Mouse (Mus musculus): ENCODE measurements around the gene Yap1.

The Yap1 gene

DNA sequence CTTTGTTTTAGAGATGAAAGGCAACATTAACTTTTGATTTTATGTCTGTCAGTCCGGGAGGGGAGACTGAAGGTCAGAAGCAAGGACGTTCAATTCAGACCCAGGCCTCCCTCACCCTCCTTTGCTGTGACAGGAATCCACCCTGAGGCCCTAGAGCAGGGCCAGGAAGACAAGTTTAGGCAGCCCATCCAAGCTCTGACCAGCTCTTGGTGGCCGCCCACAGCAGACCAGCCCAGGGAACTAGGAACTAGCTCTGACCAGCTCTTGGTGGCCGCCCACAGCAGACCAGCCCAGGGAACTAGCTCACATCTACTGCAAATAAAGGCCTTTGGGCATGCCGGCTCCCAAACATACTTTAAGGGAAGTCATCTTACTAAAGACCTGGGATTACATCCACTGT is 26.8 kb downstream of the Yap1 start:
- DNase-seq (ENCODE audit: low read depth, low spot score): no peak

DNA sequence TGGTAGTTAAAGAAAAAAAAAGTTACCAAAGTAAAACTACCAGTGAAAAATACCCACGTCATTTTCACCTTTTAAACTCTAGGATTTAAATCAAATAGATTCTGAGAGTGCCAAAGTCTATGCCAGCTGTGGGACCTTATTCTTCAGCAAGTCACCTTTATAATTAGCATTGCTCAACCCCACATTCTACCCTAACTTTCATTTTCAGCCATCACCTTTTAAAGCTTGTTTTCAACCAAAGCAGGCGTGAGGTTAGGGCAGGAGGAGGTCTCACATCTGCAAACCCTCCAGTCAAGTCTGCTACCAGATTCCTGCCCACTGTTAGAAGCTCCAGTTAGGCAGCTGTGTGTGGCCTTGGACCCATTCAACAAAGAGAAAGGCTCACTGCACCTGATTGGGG is 32.4 kb downstream of the Yap1 start:
- DNase-seq (ENCODE audit: low read depth, low spot score): no peak

DNA sequence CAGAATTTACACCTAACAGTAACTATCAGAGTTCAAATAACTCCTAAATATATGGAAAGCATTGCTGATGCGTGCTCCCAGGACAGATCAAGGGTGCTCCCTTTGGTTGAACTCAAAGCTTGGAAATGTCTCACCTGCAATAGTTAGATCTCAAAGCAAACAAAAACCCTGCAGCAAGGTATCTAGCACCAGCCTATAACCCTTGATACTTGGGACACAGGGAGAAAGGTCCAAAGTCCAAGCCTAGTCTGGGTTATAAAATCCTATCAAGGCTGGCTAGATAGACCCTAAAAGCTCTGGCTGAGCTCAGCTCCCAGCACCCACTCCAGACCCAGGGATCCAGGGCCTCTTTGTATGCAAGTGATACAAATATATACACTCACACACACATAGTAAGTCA is 36.4 kb downstream of the Yap1 start:
- DNase-seq (ENCODE audit: low read depth, low spot score): no peak

DNA sequence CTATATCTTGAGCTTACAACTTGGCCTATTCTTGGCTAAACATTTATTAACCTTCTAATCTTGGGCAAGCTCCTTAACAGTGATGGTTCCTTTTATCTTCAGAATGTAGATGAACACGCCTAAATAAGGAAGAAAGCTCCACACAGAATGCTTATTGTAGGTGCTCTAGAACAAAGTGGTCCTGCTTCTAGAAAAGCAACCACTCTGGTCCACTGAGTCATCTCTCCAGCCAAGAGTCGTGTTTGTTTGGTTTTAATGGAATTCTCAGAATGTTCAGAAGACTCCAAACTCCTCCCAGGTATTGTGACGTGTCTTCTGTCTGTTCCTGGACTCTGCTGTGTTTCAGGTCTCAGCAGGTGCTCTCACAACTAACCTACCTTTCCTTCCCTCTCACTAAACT is 38.8 kb downstream of the Yap1 start:
- no peak for DNase-seq (ENCODE audit: low read depth, low spot score)

DNA sequence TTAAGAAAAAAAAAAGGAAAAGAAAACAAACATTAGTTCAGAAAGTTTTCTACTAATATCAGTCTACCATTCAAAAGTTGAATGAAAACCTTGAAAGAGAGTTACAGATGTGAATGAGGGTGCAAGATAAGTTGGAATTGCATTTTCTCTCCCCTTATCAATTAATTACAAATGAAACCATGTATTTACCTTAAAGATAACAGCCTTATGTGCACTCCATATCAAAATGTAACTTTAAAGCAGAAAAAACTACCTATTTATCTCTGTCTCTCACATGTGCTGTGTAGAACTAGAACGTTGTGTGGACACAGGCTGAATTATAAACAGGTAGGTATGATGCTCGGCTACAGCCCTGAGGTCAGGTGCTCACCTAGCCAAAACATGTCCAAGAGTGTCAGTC is 40.5 kb downstream of the Yap1 start:
- DNase-seq (ENCODE audit: low read depth, low spot score): no peak

DNA sequence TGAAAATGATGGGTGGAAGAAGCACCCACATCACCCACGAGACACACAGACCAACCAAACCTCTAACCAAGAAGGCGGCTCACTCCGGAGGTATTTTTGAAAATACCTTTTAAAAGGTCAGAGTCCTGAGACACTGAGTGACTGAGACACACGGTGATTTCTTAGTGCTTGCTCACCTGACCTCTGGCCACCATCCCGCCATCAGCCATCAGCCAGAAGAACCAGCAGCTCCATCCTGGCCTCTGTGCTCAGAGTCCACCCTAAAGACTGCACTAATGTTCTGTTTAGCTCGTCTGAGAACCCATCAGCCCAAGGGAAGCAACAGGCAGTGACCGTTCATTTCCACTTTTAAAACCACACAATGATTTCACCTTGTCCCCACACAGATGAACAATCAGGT is 41.5 kb downstream of the Yap1 start:
- no peak for DNase-seq (ENCODE audit: low read depth, low spot score)

DNA sequence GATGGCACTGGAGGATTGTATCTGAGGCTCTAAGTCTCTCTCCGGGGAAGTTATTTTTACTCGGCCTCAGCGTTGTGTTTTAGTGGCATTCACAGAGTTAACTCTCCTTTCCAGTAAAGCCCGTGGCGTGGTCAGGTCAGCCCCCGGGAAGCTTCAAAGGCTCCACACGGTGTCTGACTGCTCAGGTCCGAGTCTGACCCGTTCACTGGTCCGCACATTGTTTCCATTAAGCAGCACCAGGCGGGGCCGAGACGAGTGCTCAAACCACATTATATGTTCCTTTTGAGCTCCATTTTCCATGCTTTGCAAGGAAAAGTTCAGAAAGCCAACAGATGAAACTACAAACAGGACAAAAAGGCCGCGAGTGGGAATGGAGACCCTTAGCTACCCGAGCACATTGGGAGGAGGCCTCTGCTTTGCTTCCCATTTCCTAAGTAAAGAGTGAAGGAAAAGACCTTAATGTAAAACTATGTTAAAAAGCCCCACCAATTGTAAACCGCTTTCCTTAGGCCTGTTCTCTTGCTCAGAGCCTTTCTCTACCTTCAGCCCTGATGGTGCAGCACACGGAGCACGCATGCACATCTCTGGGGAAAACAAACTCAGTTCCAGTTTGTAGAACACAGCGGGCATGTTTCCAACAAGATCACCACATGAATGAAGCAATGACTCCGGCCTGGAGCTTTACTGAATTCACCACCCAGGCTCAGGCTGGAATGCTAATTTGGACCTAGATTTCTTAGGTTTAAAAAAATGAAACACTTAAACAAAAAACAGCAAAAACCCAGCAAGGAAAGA is 42.8 kb downstream of the Yap1 start:
- no peak for DNase-seq (ENCODE audit: low read depth, low spot score)

DNA sequence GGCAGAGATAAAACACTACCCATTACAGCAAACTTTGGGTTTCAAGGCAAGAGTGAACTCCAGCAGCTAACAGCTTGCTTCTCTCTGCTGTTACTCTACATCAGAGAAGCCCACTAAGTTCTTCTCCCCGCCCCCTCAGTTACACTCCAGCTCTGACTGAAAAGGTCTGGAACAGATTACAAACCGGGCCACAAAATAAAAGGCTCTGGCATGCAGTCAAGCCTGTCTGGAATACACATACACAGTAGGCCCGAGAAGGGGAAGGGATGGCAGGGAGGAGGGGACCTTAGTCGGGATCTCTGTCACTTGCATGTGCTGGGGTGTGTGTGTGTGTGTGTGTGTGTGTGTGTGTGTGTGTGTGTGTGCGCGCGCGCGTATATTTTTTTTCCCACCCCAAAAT is 44.0 kb downstream of the Yap1 start:
- no peak for DNase-seq (ENCODE audit: low read depth, low spot score)

DNA sequence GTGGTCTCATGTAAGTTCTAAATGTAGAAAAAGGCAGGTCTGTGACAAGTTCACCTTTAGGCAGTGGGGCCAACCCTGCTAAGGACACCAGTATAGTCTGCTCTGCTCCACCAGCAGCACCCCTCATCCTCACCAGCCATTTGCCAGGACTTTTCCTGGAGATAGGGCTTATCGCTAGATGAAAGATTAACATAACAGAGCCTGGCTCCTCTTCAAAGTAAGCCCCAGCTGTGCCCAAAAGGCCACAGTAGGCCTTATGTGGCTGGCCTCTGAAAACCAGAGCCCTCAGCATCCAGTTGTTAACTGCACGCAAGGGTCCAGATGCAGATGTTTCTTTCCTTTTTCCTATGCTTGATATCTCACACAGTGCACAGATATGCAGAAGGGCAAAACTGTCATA is 45.1 kb downstream of the Yap1 start:
- DNase-seq (ENCODE audit: low read depth, low spot score): no peak

DNA sequence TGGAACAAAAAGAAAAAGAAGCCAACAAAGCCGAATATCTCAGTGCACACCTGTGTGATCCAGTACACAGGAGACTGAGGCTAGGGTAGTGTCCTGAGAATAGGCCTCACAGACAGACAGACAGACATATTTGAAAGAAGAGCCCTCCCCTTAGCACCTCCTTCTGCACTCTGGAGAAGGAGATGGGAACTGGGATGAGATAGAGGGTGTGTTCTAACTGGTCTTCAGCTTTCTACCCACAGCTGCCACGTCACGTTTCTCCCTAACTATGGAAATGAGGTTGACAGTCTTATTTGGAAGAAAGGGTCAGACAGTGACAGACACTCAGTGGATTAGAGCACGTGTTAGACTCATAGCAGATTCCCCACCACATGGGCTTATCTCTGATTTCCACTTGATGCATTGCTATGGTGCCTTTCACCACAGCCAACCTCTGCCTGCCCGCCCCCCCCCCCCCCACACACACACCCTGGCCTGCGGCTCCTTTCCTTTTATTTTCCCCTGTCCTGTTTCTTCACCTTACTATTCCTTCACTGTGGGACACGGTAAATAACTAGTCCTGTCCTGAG is 46.3 kb downstream of the Yap1 start:
- DNase-seq (ENCODE audit: low read depth, low spot score): no peak

DNA sequence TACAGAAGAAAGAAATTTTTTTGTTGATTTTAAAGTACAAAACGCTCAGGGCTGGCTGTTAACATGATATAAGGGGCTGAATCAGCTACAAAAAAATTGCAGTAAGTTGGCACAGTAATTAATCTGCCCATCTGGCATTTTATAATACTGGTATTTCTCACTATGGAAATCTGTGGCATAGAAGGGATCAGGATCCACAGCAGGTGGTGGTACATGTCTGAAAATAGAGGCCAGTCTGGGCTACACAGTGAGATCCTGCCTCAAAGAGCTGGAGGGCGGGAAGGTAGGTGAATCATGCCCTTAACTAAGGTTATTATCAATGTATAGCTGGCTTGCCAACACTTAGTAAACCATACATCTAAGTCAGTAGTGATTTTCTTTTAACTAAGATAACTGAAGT is 47.0 kb downstream of the Yap1 start:
- no peak for DNase-seq (ENCODE audit: low read depth, low spot score)

DNA sequence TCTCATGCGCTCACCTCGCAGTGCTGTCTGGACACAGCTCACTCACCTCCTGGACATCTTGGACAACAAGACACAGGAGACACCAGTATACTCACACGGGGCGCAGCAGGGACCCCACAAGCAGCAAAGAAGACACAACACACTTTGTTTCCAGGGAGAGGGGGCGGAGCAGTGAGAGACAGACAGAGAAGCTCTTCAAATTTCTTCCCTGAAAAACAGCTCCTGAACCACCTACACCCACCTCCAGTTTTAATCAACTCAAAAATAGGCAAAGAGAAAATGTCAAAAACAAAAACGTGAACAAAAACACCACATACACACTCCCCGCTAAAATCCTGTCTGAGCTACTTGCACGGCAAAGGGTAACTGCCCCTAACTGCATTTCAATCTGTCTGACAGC is 48.0 kb downstream of the Yap1 start:
- DNase-seq (ENCODE audit: low read depth, low spot score): no peak

DNA sequence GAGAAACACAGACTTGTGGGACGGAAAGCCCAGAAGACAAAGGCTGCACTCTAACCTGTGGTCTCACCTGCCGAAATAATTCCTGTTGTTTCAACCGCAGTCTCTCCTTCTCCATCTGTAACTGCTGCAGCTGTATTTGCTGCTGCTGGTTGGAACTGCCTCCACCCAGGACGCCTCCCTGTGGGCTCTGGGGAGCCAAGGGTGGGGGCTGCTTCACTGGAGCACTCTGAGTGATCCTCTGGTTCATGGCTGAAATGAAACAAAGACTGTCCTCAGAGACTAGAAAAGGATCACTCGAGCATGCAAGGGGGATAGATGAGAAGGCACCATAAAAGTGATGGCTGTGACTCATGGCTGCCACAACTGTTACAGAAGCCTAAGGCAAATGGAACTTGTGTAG is 51.5 kb downstream of the Yap1 start:
- no peak for DNase-seq (ENCODE audit: low read depth, low spot score)

DNA sequence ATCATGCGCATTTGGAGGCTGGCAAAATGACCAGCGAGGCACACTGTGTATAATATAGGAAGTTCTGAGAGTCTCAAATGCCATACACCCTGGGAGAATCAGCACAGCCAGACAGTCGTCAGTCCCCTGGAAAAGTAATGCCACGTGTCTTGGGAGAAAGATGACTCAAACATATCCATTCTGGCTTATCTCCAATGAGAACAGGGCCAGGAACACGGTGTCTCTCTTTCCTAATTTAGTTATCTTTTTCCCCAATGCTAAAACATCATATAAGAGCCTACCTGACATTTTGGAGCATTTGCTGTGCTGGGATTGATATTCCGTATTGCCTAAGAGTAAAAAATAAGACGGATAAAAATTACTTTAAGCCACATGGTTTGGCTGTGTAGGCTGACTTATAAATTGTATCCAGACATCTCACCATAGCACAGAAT is 54.2 kb downstream of the Yap1 start:
- no peak for DNase-seq (ENCODE audit: low read depth, low spot score)

DNA sequence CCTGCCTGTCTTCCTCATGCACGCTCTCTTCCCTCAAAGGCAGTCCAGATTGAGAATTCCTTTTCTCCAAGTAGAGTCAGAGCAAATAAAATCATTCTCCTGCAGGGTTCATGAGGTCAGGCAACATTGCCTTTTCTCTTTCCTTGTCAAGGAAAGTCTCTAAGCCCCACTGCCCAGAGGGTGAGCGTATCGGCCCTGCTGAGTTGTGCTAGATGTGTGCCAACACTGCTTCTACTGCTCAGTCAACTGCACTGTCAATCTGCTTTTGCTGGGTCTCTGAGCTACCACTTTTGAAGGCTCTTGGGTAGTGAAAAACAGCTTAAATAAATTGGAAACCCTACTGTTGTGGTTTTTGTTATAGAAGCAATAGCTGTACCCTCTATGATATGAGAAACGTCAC is 56.5 kb downstream of the Yap1 start:
- no peak for DNase-seq (ENCODE audit: low read depth, low spot score)

DNA sequence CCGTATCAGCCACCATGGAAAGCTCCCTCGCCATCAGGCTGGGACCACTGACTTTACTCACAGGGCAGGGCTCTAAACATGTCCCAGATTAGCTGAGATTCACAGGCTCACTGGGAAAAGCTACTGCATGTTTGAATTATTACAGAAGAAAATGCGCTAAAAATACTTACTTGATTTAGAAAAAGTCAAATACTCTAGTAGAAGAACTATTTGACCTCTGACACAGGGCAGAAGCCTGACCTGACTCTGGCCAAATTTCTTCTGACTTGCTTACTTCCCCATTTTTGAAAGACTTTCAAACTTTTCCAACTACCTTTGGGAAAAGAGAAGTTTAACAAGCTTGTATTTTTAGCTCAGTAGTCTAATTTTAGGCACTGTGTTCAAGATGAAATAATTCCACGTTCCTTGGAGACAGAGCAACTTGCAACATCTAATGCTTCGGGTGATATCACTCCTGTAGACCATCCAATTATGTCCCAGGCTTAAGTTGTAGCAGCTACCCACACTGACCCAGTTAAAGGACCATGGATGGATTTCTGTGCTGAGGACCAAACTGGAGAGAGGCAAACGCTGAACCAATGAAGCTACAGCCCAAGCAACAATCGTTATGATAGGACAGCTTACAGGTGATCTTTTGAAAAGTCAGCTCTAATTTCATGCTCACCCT is 60.5 kb downstream of the Yap1 start:
- DNase-seq (ENCODE audit: low read depth, low spot score): no peak

DNA sequence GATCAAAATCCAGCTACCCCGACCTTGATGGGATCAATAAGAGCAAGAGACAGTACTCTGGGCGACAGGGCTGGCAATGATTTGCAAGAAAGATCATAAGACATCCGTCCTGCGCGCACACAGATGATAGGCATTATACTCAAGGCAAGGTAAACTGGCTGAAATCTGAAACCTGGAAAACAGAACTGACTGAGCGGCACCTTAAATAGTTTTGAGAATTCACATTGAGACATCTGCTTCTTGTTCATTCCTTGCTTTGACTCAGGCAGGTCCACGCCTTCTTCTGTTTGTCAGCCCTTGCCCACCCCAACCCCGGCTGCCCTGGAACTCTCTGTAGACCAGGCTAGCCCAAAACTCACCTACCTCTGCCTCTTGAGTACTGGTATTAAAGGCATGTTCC is 61.7 kb downstream of the Yap1 start:
- no peak for DNase-seq (ENCODE audit: low read depth, low spot score)

DNA sequence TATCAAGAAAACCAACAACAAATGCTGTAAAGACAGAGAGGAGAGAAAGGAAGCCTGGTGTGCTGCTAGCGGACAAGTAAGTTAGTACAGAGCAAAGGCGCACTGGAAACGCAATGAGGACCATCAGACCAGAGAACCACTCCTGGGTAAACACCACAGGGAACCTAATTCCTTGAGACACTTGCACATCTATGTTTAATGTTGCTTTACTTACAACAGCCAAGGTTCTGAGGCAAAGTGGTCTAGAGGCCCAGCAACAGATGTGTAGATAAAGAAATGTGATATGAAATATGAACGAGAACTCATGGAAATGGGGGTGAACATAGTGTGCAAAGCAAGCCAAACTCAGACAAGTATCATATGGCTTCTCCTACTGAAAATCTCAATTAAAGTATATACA is 64.3 kb downstream of the Yap1 start:
- DNase-seq (ENCODE audit: low read depth, low spot score): no peak

DNA sequence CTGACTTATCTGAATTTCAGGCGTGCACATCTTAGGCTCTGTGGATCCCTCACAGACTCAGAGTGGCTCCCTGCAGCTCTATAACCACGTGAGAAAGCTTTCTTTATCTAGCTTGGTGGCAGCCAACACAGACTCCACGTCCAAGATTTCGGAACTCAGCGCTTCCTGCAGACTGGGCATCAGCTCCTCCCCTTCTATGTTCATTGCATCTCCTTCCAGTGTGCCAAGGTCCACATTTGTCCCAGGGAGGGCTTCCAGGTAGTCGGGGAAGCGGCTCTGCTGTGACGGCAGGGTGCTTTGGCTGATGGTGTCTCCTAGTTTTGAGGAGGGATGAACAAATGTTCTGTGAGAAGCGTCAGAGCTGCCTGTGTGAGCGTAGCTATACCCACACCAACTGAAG is 70.0 kb downstream of the Yap1 start:
- no peak for DNase-seq (ENCODE audit: low read depth, low spot score)

DNA sequence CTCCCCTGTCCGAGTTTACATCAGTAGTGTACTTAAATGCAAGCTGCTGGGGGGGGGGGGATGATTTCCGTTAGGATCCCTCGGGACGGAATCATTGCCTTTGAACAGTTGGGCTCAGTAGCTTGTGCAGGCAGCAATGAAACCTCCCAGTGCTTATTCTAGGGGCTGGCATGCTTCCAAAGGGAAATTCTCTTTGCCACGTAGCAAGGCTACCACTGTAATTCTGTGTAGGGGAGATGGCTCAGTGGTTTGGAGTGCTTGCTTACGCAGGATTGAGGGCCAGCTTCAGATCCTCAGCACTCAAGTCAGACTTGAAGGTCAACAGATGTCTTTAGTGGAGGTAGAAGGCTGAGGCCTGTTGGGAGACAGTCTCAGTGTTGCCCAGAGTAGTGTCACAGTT is 74.8 kb downstream of the Yap1 start:
- no peak for DNase-seq (ENCODE audit: low read depth, low spot score)

DNA sequence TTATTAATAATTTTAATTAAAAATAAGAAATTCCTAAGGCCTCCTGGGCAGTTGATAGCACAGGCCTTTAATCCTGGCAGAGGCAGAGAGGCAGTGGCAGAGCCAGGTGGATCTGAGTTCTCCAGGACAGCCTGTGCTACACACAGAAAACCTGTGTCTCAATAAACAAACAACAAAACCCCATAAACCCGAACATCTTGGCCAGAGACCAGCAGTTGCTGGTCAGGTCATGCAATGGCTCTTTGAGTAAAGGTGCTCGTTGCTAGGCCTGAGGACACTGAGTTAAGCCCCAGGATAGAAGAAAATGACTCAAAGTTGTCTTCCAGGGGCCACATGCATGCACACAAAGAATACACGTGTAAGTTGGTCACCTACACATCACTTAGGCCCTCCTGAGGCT is 75.5 kb downstream of the Yap1 start:
- no peak for DNase-seq (ENCODE audit: low read depth, low spot score)

DNA sequence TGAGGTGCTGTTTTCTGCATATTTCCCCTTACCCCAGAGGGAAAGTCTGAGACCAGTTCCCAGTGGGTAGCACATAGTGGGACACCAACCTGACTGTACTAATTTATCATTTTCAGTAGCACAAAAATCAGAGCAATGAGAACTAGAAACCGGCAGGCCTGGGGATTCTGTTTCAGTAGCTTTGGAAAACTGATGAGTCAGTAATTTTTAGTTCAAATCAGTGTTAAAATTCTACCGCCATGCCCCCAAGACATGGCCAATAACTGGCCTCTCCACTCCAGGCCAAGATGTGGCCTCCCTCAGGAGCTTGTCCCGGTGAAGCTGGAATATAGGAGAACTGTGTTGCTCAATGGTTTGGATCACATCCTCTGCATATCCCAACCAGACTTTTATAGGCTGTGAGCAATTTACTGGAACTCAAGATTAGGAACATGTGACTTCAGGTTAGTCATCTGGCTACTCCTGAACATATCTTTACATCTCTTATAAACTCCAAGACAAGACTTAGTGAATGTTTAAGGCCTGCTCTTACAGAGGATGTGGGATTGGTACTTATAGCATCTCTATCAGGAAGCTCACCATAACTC is 76.1 kb downstream of the Yap1 start:
- DNase-seq (ENCODE audit: low read depth, low spot score): no peak

DNA sequence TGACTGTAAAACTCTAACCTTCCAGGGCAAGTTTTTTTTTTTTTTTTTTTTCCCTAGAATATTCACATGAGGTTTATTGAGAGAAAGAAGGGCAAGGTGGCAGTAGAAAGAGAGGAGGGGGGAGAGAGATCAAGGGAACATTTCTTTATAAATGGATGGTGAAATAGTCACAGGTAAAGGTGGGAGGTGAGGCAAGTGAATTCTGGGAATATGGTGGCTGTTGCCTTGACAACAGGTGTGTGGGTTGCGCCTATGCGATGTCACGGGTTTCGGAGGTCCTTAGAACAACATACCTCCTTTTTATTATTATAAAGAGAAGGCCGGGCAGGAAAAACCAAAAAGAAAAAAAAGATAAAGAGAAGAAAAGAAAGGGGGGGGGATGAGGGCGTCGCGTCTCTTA is 89.5 kb downstream of the Yap1 start:
- DNase-seq (ENCODE audit: low read depth, low spot score): no peak
